In genomic region chr11:22865635-22866246, GRCm38 (mm10) we compare ENCODE assay signal across 31 mouse cellular contexts. TPM values are rescaled to one million over a fixed set of nuclear protein-coding genes. Genes with fewer than 3 reads are reported as not detected.
A peak's percentile ranks its signal among the peaks of the same experiment; 100 is the strongest.
DNase-seq lines count a peak whose midpoint lies in the region; ATAC-seq and TF ChIP-seq lines count a peak whose summit lies in the region.
"Had no signal": no experiment of that assay in that cellular context is flagged by ENCODE, and none has a peak within 500 bp of the region (broad histone marks: within the 10 kb centered on the region; RNA-seq: fewer than 3 reads in every experiment).

No protein-coding gene starts in this region.

- peaks cover 11% of the 10 kb centered on the region for H3K4me1 ChIP-seq in liver, postnatal 0 days (ENCODE audit: insufficient read depth)
- H3K4me1 ChIP-seq in liver, embryonic 12.5 days = no peaks in the 10 kb centered on the region
- H3K4me1 ChIP-seq: heart, embryonic 12.5 days; intestine, embryonic 15.5 days; midbrain, embryonic 10.5 days; midbrain, embryonic 15.5 days had no signal

- peak overlapping the region; percentile 77 for H3K27ac ChIP-seq in liver, postnatal 0 days (ENCODE audit: low read depth)
- H3K27ac ChIP-seq in liver, embryonic 12.5 days = no peak overlapping the region
- H3K27ac ChIP-seq: heart, adult 2 months; hindbrain, embryonic 14.5 days; intestine, embryonic 15.5 days; kidney, postnatal 0 days; liver, embryonic 13.5 days; macrophage; midbrain, embryonic 10.5 days; midbrain, embryonic 15.5 days; stomach, embryonic 15.5 days had no signal

- TF ChIP-seq EP300 in liver, postnatal 0 days (IDR thresholded peaks at IDR 0.05; ENCODE audit: low read depth) = no peak

- H3K9ac ChIP-seq in liver, postnatal 0 days (replicated peaks) = no peak overlapping the region
- no peak overlapping the region for H3K9ac ChIP-seq in liver, embryonic 12.5 days
- H3K9ac ChIP-seq: heart, embryonic 12.5 days; hindbrain, embryonic 14.5 days; intestine, embryonic 15.5 days; liver, embryonic 13.5 days; midbrain, embryonic 15.5 days; stomach, embryonic 15.5 days had no signal

- no peak for DNase-seq in liver, postnatal 0 days
- DNase-seq in naive thymus-derived CD4-positive, alpha-beta T cell, adult 2 months (ENCODE audit: low read depth) = peak; percentile 23
- no peak for DNase-seq in T-cell, adult 2 months (ENCODE audit: low spot score)
- no peak for DNase-seq in urinary bladder, postnatal 10 days (ENCODE audit: low spot score)
- DNase-seq: B cell, adult 2 months; cerebellum, adult 11 months; cerebellum, adult 9-11 months; heart, adult 2 months; heart, postnatal 4 days; kidney, adult 8-10 months; kidney, postnatal 4 days; left cerebral cortex, postnatal 4 days; liver, embryonic 13.5 days; lung, adult 2 months; lung, postnatal 10 days; right cerebral cortex, postnatal 4 days; thymus, adult 18-20 months; thymus, postnatal 25 days had no signal

- no peak for ATAC-seq in liver, postnatal 0 days
- ATAC-seq in liver, embryonic 12.5 days = no peak
- ATAC-seq in CD4-positive, CD25-positive, alpha-beta regulatory T cell, adult 4 months = peak; percentile 73
- 0 out of 2 replicates have a peak, but pooled peaks have one; percentile 24 for ATAC-seq in common myeloid progenitor, adult 5-6 weeks (replicated peaks; ENCODE audit: low read depth, poor library complexity, severe bottlenecking)
- ATAC-seq: forebrain, embryonic 16.5 days; intestine, embryonic 15.5 days; midbrain, embryonic 15.5 days had no signal

- no peak overlapping the region for H3K4me2 ChIP-seq in liver, postnatal 0 days (ENCODE audit: low read depth, low read length)
- H3K4me2 ChIP-seq in liver, embryonic 12.5 days = no peak overlapping the region
- H3K4me2 ChIP-seq: heart, embryonic 12.5 days; hindbrain, embryonic 14.5 days; intestine, embryonic 15.5 days; liver, embryonic 13.5 days; midbrain, embryonic 15.5 days; stomach, embryonic 15.5 days had no signal

- H3K9me3 ChIP-seq in liver, postnatal 0 days (ENCODE audit: low read length) = no peaks in the 10 kb centered on the region
- no peaks in the 10 kb centered on the region for H3K9me3 ChIP-seq in liver, embryonic 12.5 days (replicated peaks)
- H3K9me3 ChIP-seq: heart, embryonic 12.5 days; intestine, embryonic 15.5 days; liver, embryonic 13.5 days; midbrain, embryonic 10.5 days; midbrain, embryonic 15.5 days; stomach, embryonic 15.5 days had no signal

- no peak for TF ChIP-seq CTCF in liver, postnatal 0 days (IDR thresholded peaks at IDR 0.05; ENCODE audit: low read depth)

- no peaks in the 10 kb centered on the region for H3K27me3 ChIP-seq in liver, postnatal 0 days (ENCODE audit: insufficient read depth, low read length)
- peaks cover 4% of the 10 kb centered on the region for H3K27me3 ChIP-seq in liver, embryonic 12.5 days (replicated peaks)
- H3K27me3 ChIP-seq: intestine, embryonic 15.5 days; stomach, embryonic 15.5 days had no signal

- no peaks in the 10 kb centered on the region for H3K36me3 ChIP-seq in liver, postnatal 0 days (replicated peaks; ENCODE audit: insufficient read depth, low read length)
- no peaks in the 10 kb centered on the region for H3K36me3 ChIP-seq in liver, embryonic 12.5 days
- H3K36me3 ChIP-seq: heart, embryonic 12.5 days; intestine, embryonic 15.5 days; liver, embryonic 13.5 days; midbrain, embryonic 10.5 days; midbrain, embryonic 15.5 days; stomach, embryonic 15.5 days had no signal

- H3K4me3 ChIP-seq in liver, postnatal 0 days (ENCODE audit: low read depth, low read length) = no peak overlapping the region
- no peak overlapping the region for H3K4me3 ChIP-seq in liver, embryonic 12.5 days
- H3K4me3 ChIP-seq: erythroblast, embryonic 14.5 days; heart, adult 2 months; heart, embryonic 12.5 days; intestine, embryonic 15.5 days; liver, embryonic 13.5 days; midbrain, embryonic 10.5 days; midbrain, embryonic 15.5 days; stomach, embryonic 15.5 days had no signal

- WGBS in liver, postnatal 0 days (ENCODE audit: insufficient replicate concordance) = 62% methylated on average over 7 of the region's 7 CpGs
- WGBS in liver, embryonic 12.5 days (ENCODE audit: insufficient replicate concordance) = 61% methylated on average over 7 of the region's 7 CpGs

RNA-seq across cellular contexts. Expression of gene B3gnt2, which starts 5.0 kb away (rescaled TPM):
- polyA plus RNA-seq in liver, postnatal 0 days (2015; fragmentation: Nextera tagmentation; extraction: Ambion mirVana) = 10.0 and 10.8 TPM in 2 replicates
- 4.8 and 5.5 TPM in 2 replicates for polyA plus RNA-seq in liver, embryonic 12.5 days (2016; fragmentation: Nextera tagmentation; extraction: Ambion mirVana)
- polyA plus RNA-seq in CD4-positive, CD25-positive, alpha-beta regulatory T cell, adult 4 months (2017; shearing (Covaris generic)) = 10 to 100 TPM in 1 of 2 experiments, 1 to 10 TPM in 1; 7.0 to 16.4 TPM
- 3.8 and 8.8 TPM in 2 replicates for total RNA-seq in common myeloid progenitor, adult 5-6 weeks (2017)

Comparison
In these comparisons a context has a peak if more than half of its experiments do, and no peak if none do; other contexts are left out.
1. ATAC-seq: peak in CD4-positive, CD25-positive, alpha-beta regulatory T cell, adult 4 months (single experiment) and common myeloid progenitor, adult 5-6 weeks (single experiment); none in liver, postnatal 0 days (single experiment) and liver, embryonic 12.5 days (single experiment).